Mouse (Mus musculus) bone marrow macrophage, adult 2 months (primary cell): Measurements from ENCODE around the gene Cdhr2.

Experiments used
- CTCF ChIP-seq: IDR thresholded peaks from 2 replicates; pipeline ENCODE4 v1.5.1; 2012; ENCODE audit warnings: low read depth, mild to moderate bottlenecking, low read length, moderate library complexity
- POLR2A ChIP-seq: IDR thresholded peaks from 2 replicates; pipeline ENCODE4 v1.6.1; 2012; ENCODE audit warnings: mild to moderate bottlenecking, low read depth, low read length, borderline replicate concordance

DNA sequence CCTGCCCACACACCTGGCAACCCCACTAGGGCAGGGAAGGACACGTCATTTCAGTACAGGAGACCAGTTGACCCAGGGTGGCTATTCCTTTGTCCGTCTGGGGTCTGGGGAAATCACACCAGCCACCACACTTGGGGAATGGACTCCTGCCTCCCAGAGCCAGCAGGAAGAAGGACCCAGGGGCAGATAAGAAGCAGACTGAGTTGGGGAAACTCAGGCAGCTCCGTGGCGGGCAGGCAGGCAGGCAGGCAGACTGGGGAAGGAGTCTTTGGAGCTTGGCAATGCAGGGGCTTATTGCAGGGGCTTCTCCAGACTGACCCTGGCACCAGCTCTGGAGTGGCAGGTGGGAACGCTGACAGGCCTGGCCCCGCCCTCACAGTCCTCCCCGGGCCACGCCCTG, 20.0 kb upstream of the Cdhr2 start:
- TF ChIP-seq POLR2A (no peak), CTCF (no peak)
